Mouse (Mus musculus): ENCODE results near the gene Plcb2. TPM values are rescaled to one million over a fixed set of nuclear protein-coding genes. Genes with fewer than 3 reads are reported as not detected.

The Plcb2 gene
- polyA plus RNA-seq, 1 experiment from 2014 or later: 1.4 TPM

- Histone ChIP-seq H3K9me3 (ENCODE audit: control insufficient read depth, low read length) (no peaks in the 10 kb centered on the region), H3K9ac (ENCODE audit: low read length) (peak overlapping the region; percentile 84), H3K4me2 (ENCODE audit: low read length) (peak overlapping the region; percentile 94), H3K4me3 (ENCODE audit: low read depth, low read length) (peak overlapping the region; percentile 82), H3K27me3 (replicated peaks; ENCODE audit: control insufficient read depth, insufficient read depth, low read length) (peaks cover 10% of the 10 kb centered on the region; the same call in 1 of the 2 replicates), H3K36me3 (ENCODE audit: control insufficient read depth, insufficient read depth, low read length) (peaks cover 15% of the 10 kb centered on the region), H3K4me1 (replicated peaks; ENCODE audit: control insufficient read depth, insufficient read depth, low read length) (peaks cover 36% of the 10 kb centered on the region), H3K27ac (ENCODE audit: low read depth) (peak overlapping the region; percentile 43; the same call in 1 of the 2 replicates)
- DNase-seq (ENCODE audit: low spot score) (peak; percentile 76), ATAC-seq (replicated peaks; ENCODE audit: low FRiP score, low TSS enrichment, low read depth) (peak; percentile 48)
- WGBS: under 1% methylated on average over 84 of the region's 113 CpGs
These were observed 18.0 kb upstream of the Plcb2 start for GRCm38 (mm10) chr2:118745915-118746901.

- Histone ChIP-seq H3K4me3 (ENCODE audit: low read depth, low read length) (peak within 1 kb of the TSS; percentile 82), H3K4me2 (ENCODE audit: low read length) (peak within 1 kb of the TSS; percentile 94), H3K9ac (ENCODE audit: low read length) (peak within 1 kb of the TSS; percentile 84), H3K27me3 (replicated peaks; ENCODE audit: control insufficient read depth, insufficient read depth, low read length) (peaks cover 10% of the 10 kb centered on the region; the same call in 1 of the 2 replicates), H3K9me3 (ENCODE audit: control insufficient read depth, low read length) (no peaks in the 10 kb centered on the region), H3K27ac (ENCODE audit: low read depth) (peak within 1 kb of the TSS; percentile 43; the same call in 1 of the 2 replicates), H3K4me1 (replicated peaks; ENCODE audit: control insufficient read depth, insufficient read depth, low read length) (peaks cover 34% of the 10 kb centered on the region), H3K36me3 (ENCODE audit: control insufficient read depth, insufficient read depth, low read length) (peaks cover 9% of the 10 kb centered on the region)
- under 1% methylated on average over 46 of the region's 57 CpGs for WGBS
- DNase-seq (ENCODE audit: low spot score) (peak; percentile 90), ATAC-seq (replicated peaks; ENCODE audit: low FRiP score, low TSS enrichment, low read depth) (peak; percentile 89)
These were observed 17.1 kb upstream of the Plcb2 start, which contains the start of gene Inafm2 for GRCm38 (mm10) chr2:118745232-118745884. Inafm2 (plus strand) TSS chr2:118745758.

GRCm38 (mm10) chr2:118744621-118745020 lies 16.4 kb upstream of the Plcb2 start:
- WGBS: 9% methylated on average over 7 of the region's 7 CpGs
- ATAC-seq (replicated peaks; ENCODE audit: low FRiP score, low TSS enrichment, low read depth): no peak

GRCm38 (mm10) chr2:118743261-118743943 lies 15.2 kb upstream of the Plcb2 start:
- Histone ChIP-seq H3K9me3 (ENCODE audit: control insufficient read depth, low read length) (no peaks in the 10 kb centered on the region), H3K4me1 (replicated peaks; ENCODE audit: control insufficient read depth, insufficient read depth, low read length) (peaks cover 18% of the 10 kb centered on the region), H3K4me2 (ENCODE audit: low read length) (no peak overlapping the region), H3K27me3 (replicated peaks; ENCODE audit: control insufficient read depth, insufficient read depth, low read length) (peaks cover 10% of the 10 kb centered on the region; the same call in 1 of the 2 replicates), H3K4me3 (ENCODE audit: low read depth, low read length) (no peak overlapping the region), H3K9ac (ENCODE audit: low read length) (no peak overlapping the region), H3K27ac (ENCODE audit: low read depth) (no peak overlapping the region), H3K36me3 (ENCODE audit: control insufficient read depth, insufficient read depth, low read length) (no peaks in the 10 kb centered on the region)
- no peak for ATAC-seq (replicated peaks; ENCODE audit: low FRiP score, low TSS enrichment, low read depth)
- 22% methylated on average over 8 of the region's 8 CpGs for WGBS
- no peak for DNase-seq (ENCODE audit: low spot score)

More at GRCm38 (mm10) chr2:118744621-118745020, 16.4 kb upstream of the Plcb2 start:
- H3K9me3 ChIP-seq (ENCODE audit: control insufficient read depth, low read length): no peaks in the 10 kb centered on the region
- no peak overlapping the region for H3K27ac ChIP-seq (ENCODE audit: low read depth)
- DNase-seq (ENCODE audit: low spot score): no peak
- H3K9ac ChIP-seq (ENCODE audit: low read length): no peak overlapping the region
- peaks cover 7% of the 10 kb centered on the region; the same call in 1 of the 2 replicates for H3K36me3 ChIP-seq (ENCODE audit: control insufficient read depth, insufficient read depth, low read length)
- H3K4me2 ChIP-seq (ENCODE audit: low read length): peak overlapping the region; percentile 94; the same call in 1 of the 2 replicates
- H3K4me3 ChIP-seq (ENCODE audit: low read depth, low read length): no peak overlapping the region; the same call in 1 of the 2 replicates
- peaks cover 10% of the 10 kb centered on the region; the same call in 1 of the 2 replicates for H3K27me3 ChIP-seq (replicated peaks; ENCODE audit: control insufficient read depth, insufficient read depth, low read length)
- H3K4me1 ChIP-seq (replicated peaks; ENCODE audit: control insufficient read depth, insufficient read depth, low read length): peaks cover 28% of the 10 kb centered on the region

GRCm38 (mm10) chr2:118741183-118741582 lies 12.9 kb upstream of the Plcb2 start:
- ATAC-seq (replicated peaks; ENCODE audit: low FRiP score, low TSS enrichment, low read depth) (no peak), DNase-seq (ENCODE audit: low spot score) (no peak)
- Histone ChIP-seq H3K36me3 (ENCODE audit: control insufficient read depth, insufficient read depth, low read length) (no peaks in the 10 kb centered on the region), H3K27me3 (replicated peaks; ENCODE audit: control insufficient read depth, insufficient read depth, low read length) (peaks cover 10% of the 10 kb centered on the region; the same call in 1 of the 2 replicates), H3K4me1 (replicated peaks; ENCODE audit: control insufficient read depth, insufficient read depth, low read length) (peaks cover 5% of the 10 kb centered on the region; the same call in 1 of the 2 replicates), H3K27ac (ENCODE audit: low read depth) (no peak overlapping the region), H3K4me3 (ENCODE audit: low read depth, low read length) (no peak overlapping the region), H3K9ac (ENCODE audit: low read length) (no peak overlapping the region), H3K4me2 (ENCODE audit: low read length) (no peak overlapping the region), H3K9me3 (ENCODE audit: control insufficient read depth, low read length) (no peaks in the 10 kb centered on the region)
- WGBS: 53% methylated on average over 9 of the region's 9 CpGs

GRCm38 (mm10) chr2:118740341-118740740 lies 12.1 kb upstream of the Plcb2 start:
- Histone ChIP-seq H3K4me2 (ENCODE audit: low read length) (no peak overlapping the region), H3K9me3 (ENCODE audit: control insufficient read depth, low read length) (no peaks in the 10 kb centered on the region), H3K4me1 (replicated peaks; ENCODE audit: control insufficient read depth, insufficient read depth, low read length) (peaks cover 5% of the 10 kb centered on the region; the same call in 1 of the 2 replicates), H3K27ac (ENCODE audit: low read depth) (no peak overlapping the region), H3K36me3 (ENCODE audit: control insufficient read depth, insufficient read depth, low read length) (no peaks in the 10 kb centered on the region), H3K4me3 (ENCODE audit: low read depth, low read length) (no peak overlapping the region), H3K27me3 (replicated peaks; ENCODE audit: control insufficient read depth, insufficient read depth, low read length) (peaks cover 10% of the 10 kb centered on the region; the same call in 1 of the 2 replicates), H3K9ac (ENCODE audit: low read length) (no peak overlapping the region)
- 63% methylated on average over 3 of the region's 3 CpGs for WGBS
- DNase-seq (ENCODE audit: low spot score) (no peak), ATAC-seq (replicated peaks; ENCODE audit: low FRiP score, low TSS enrichment, low read depth) (no peak)

- Histone ChIP-seq H3K27ac (ENCODE audit: low read depth) (no peak overlapping the region), H3K4me2 (ENCODE audit: low read length) (no peak overlapping the region), H3K9ac (ENCODE audit: low read length) (no peak overlapping the region), H3K36me3 (ENCODE audit: control insufficient read depth, insufficient read depth, low read length) (no peaks in the 10 kb centered on the region), H3K4me3 (ENCODE audit: low read depth, low read length) (no peak overlapping the region), H3K4me1 (replicated peaks; ENCODE audit: control insufficient read depth, insufficient read depth, low read length) (peaks cover 21% of the 10 kb centered on the region), H3K9me3 (ENCODE audit: control insufficient read depth, low read length) (no peaks in the 10 kb centered on the region), H3K27me3 (replicated peaks; ENCODE audit: control insufficient read depth, insufficient read depth, low read length) (no peaks in the 10 kb centered on the region)
- no peak for DNase-seq (ENCODE audit: low spot score)
- WGBS: 66% methylated on average over 5 of the region's 5 CpGs
- ATAC-seq (replicated peaks; ENCODE audit: low FRiP score, low TSS enrichment, low read depth): no peak
These were observed 5.1 kb upstream of the Plcb2 start for GRCm38 (mm10) chr2:118733341-118733740.

GRCm38 (mm10) chr2:118731981-118732380 lies 3.7 kb upstream of the Plcb2 start:
- ATAC-seq (replicated peaks; ENCODE audit: low FRiP score, low TSS enrichment, low read depth): no peak
- H3K27ac ChIP-seq (ENCODE audit: low read depth): no peak overlapping the region
- H3K4me1 ChIP-seq (replicated peaks; ENCODE audit: control insufficient read depth, insufficient read depth, low read length): peaks cover 32% of the 10 kb centered on the region
- 83% methylated on average over 5 of the region's 5 CpGs for WGBS
- no peaks in the 10 kb centered on the region for H3K9me3 ChIP-seq (ENCODE audit: control insufficient read depth, low read length)
- H3K9ac ChIP-seq (ENCODE audit: low read length): no peak overlapping the region
- H3K4me2 ChIP-seq (ENCODE audit: low read length): no peak overlapping the region
- no peak overlapping the region for H3K4me3 ChIP-seq (ENCODE audit: low read depth, low read length)
- H3K36me3 ChIP-seq (ENCODE audit: control insufficient read depth, insufficient read depth, low read length): no peaks in the 10 kb centered on the region
- DNase-seq (ENCODE audit: low spot score): no peak
- no peaks in the 10 kb centered on the region for H3K27me3 ChIP-seq (replicated peaks; ENCODE audit: control insufficient read depth, insufficient read depth, low read length)
